Mouse (Mus musculus): ENCODE results near the gene Cav2. TPM values are rescaled to one million over a fixed set of nuclear protein-coding genes. Genes with fewer than 3 reads are reported as not detected.

The Cav2 gene
- polyA plus RNA-seq, 1 experiment: 0.27 TPM

DNA sequence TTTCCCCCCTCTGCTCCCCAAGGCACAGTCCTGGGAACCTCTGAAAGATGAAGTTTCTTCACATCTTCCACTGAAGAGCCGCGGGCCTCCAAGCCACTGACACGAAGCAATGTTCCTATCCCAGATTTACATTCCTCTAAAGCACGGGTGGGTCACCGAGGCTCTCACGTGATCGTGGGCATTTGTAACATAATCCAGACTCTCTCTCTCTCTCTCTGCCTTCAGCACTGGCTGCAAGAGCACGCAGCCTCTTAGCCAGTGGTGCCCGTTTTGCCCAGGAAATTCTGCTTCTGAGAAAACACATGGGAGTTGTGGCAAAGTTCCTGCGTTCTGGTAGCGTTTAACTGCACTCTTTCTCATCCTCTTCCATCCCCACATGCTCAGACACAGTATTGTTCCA, 46.2 kb downstream of the Cav2 start:
- TF ChIP-seq FLI1 (IDR thresholded peaks at IDR 0.05; ENCODE audit: low read length) (no peak), GATA1 (IDR thresholded peaks at IDR 0.05; ENCODE audit: borderline replicate concordance, low read length) (no peak)
- H3K4me1 ChIP-seq: no peaks in the 10 kb centered on the region
- H3K9me3 ChIP-seq: no peaks in the 10 kb centered on the region
- H3K4me3 ChIP-seq (replicated peaks): no peak overlapping the region
- H3K27me3 ChIP-seq (replicated peaks): no peaks in the 10 kb centered on the region
- H3K36me3 ChIP-seq (replicated peaks; ENCODE audit: low read length): no peaks in the 10 kb centered on the region

- TF ChIP-seq FLI1 (IDR thresholded peaks at IDR 0.05; ENCODE audit: low read length): no peak
- TF ChIP-seq GATA1 (IDR thresholded peaks at IDR 0.05; ENCODE audit: borderline replicate concordance, low read length): no peak
Measured at GRCm38 (mm10) chr6:17329801-17330200, 48.8 kb downstream of the Cav2 start.

DNA sequence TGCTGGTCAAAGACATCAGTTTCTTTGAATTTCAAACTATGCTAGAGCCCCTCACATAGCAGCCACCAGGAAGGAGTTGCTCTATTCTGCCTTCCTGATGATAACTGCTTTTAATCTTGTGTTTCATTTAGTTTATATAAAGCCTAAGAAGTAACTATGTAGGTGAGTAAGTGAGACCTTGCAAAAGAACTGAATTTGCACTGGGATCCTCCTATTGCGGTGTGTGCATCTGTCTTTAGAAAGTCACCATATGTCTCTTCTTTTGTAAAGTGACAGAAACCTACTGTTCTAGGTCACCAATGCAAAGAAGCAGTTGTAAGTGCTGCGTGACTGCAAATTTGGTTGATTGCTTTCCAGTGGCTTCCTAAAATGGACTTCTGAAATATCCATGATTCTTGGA, 56.7 kb downstream of the Cav2 start:
- no peaks in the 10 kb centered on the region for H3K27me3 ChIP-seq (replicated peaks)
- H3K9me3 ChIP-seq: no peaks in the 10 kb centered on the region
- no peak overlapping the region for H3K4me3 ChIP-seq (replicated peaks)
- TF ChIP-seq GATA1 (IDR thresholded peaks at IDR 0.05; ENCODE audit: borderline replicate concordance, low read length) (no peak), FLI1 (IDR thresholded peaks at IDR 0.05; ENCODE audit: low read length) (no peak)
- no peaks in the 10 kb centered on the region for H3K36me3 ChIP-seq (replicated peaks; ENCODE audit: low read length)
- no peaks in the 10 kb centered on the region for H3K4me1 ChIP-seq

More at GRCm38 (mm10) chr6:17329801-17330200, 48.8 kb downstream of the Cav2 start:
- Histone ChIP-seq H3K27me3 (replicated peaks) (no peaks in the 10 kb centered on the region), H3K4me1 (no peaks in the 10 kb centered on the region), H3K36me3 (replicated peaks; ENCODE audit: low read length) (no peaks in the 10 kb centered on the region), H3K4me3 (replicated peaks) (no peak overlapping the region), H3K9me3 (no peaks in the 10 kb centered on the region)

Other genes starting within 250 kb of the Cav2 start
- gene Tes, start 216.0 kb upstream of the Cav2 start, polyA plus RNA-seq (2012; ENCODE audit: insufficient read depth, low replicate concordance): 3.5 and 12.8 TPM in 2 replicates
- not detected in 2 replicates for gene Cav1, start 25.1 kb downstream of the Cav2 start, polyA plus RNA-seq (2012; ENCODE audit: insufficient read depth, low replicate concordance)
- not detected in 2 replicates for gene Met, start 182.6 kb downstream of the Cav2 start, polyA plus RNA-seq (2012; ENCODE audit: insufficient read depth, low replicate concordance)